Mouse (Mus musculus) megakaryocyte, embryonic 14.5 days (primary cell): ENCODE results near the gene Ift43.

ENCODE experiments used
- FLI1 ChIP-seq: IDR thresholded peaks from 2 replicates; pipeline ENCODE4 v1.6.1; 2012; ENCODE audit warnings: low read length, inconsistent platforms, mixed read lengths
- GATA1 ChIP-seq: IDR thresholded peaks from 3 replicates; pipeline ENCODE4 v1.6.1; 2012; ENCODE audit warnings: mixed read lengths, low read length, inconsistent platforms, borderline replicate concordance

DNA sequence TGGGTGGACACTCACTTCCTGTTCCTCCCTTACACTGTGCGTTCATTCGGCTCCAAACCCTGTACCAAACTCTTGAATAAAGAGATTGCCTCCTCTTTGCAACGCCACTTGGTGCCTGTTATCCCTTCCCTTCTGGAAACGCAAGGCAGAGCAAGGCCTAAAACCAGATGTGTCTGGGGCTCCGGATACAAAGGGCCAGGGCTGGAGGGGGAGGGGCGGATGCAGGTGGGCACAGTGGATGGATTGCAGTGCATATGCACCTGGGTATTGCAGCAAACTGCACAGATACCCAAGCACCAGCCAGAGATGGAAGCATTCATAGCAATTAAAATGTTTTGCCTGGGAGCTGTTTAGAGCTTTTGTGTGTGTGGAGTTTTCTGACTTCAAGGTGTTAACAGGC, 91.0 kb downstream of the Ift43 start:
- TF ChIP-seq FLI1 (no peak), GATA1 (no peak)
